Mouse (Mus musculus): ENCODE measurements around the gene Myof. TPM values are rescaled to one million over a fixed set of nuclear protein-coding genes. Genes with fewer than 3 reads are reported as not detected.

The Myof gene
- total RNA-seq, 1 experiment, result 44.3 TPM

- no peak for TF ChIP-seq CHD2 (IDR thresholded peaks at IDR 0.05; ENCODE audit: low read depth, low read length)
- TF ChIP-seq MAFK (IDR thresholded peaks at IDR 0.05; ENCODE audit: insufficient read depth, low read depth, low read length), result no peak
- TF ChIP-seq ZNF384 (IDR thresholded peaks at IDR 0.05; ENCODE audit: low read depth, low read length), result no peak
- TF ChIP-seq ZC3H11A (IDR thresholded peaks at IDR 0.05; ENCODE audit: borderline replicate concordance, low read depth, low read length), result no peak
- TF ChIP-seq HCFC1 (IDR thresholded peaks at IDR 0.05; ENCODE audit: borderline replicate concordance, insufficient read depth, low read length), result no peak
- no peak for DNase-seq (ENCODE audit: low read depth, low spot score)
- Histone ChIP-seq H3K9ac (ENCODE audit: insufficient read depth, low read depth, low read length, poor library complexity, severe bottlenecking) (no peak overlapping the region), H3K9me3 (ENCODE audit: control insufficient read depth, insufficient read depth, low read depth, low read length) (no peaks in the 10 kb centered on the region), H3K36me3 (ENCODE audit: control insufficient read depth, insufficient read depth, low read length, poor library complexity, severe bottlenecking) (no peaks in the 10 kb centered on the region; the same call in 1 of the 2 replicates), H3K4me3 (ENCODE audit: insufficient read depth in 1 of 2, low read depth in 1 of 2, low read length in 2 of 2, poor library complexity in 1 of 2, severe bottlenecking in 1 of 2) (no peak overlapping the region), H3K4me1 (ENCODE audit: control insufficient read depth in 2 of 2, insufficient read depth in 2 of 2, low read length in 2 of 2, poor library complexity in 1 of 2) (no peaks in the 10 kb centered on the region), H3K27ac (ENCODE audit: insufficient read depth, low read depth, low read length, poor library complexity, severe bottlenecking) (no peak overlapping the region)
- in situ Hi-C loops (cut with MboI; ENCODE audit: low sequenced_read_pairs in 2 of 2, unreplicated experiment in 2 of 2), result no loop called here
These were observed 135.7 kb downstream of the Myof start for GRCm38 (mm10) chr19:37907451-37908320.

GRCm38 (mm10) chr19:37906916-37907315 is 136.5 kb downstream of the Myof start:
- in situ Hi-C loops (cut with MboI; ENCODE audit: low sequenced_read_pairs in 2 of 2, unreplicated experiment in 2 of 2), result no loop called here
- H3K4me1 ChIP-seq (ENCODE audit: control insufficient read depth in 2 of 2, insufficient read depth in 2 of 2, low read length in 2 of 2, poor library complexity in 1 of 2), result no peaks in the 10 kb centered on the region
- TF ChIP-seq ZC3H11A (IDR thresholded peaks at IDR 0.05; ENCODE audit: borderline replicate concordance, low read depth, low read length) (no peak), MAFK (IDR thresholded peaks at IDR 0.05; ENCODE audit: insufficient read depth, low read depth, low read length) (no peak), CHD2 (IDR thresholded peaks at IDR 0.05; ENCODE audit: low read depth, low read length) (no peak), HCFC1 (IDR thresholded peaks at IDR 0.05; ENCODE audit: borderline replicate concordance, insufficient read depth, low read length) (no peak), ZNF384 (IDR thresholded peaks at IDR 0.05; ENCODE audit: low read depth, low read length) (no peak)
- no peak overlapping the region for H3K27ac ChIP-seq (ENCODE audit: insufficient read depth, low read depth, low read length, poor library complexity, severe bottlenecking)
- H3K36me3 ChIP-seq (ENCODE audit: control insufficient read depth, insufficient read depth, low read length, poor library complexity, severe bottlenecking), result no peaks in the 10 kb centered on the region; the same call in 1 of the 2 replicates
- no peak for DNase-seq (ENCODE audit: low read depth, low spot score)
- H3K4me3 ChIP-seq (ENCODE audit: insufficient read depth in 1 of 2, low read depth in 1 of 2, low read length in 2 of 2, poor library complexity in 1 of 2, severe bottlenecking in 1 of 2), result no peak overlapping the region
- no peaks in the 10 kb centered on the region for H3K9me3 ChIP-seq (ENCODE audit: control insufficient read depth, insufficient read depth, low read depth, low read length)
- no peak overlapping the region for H3K9ac ChIP-seq (ENCODE audit: insufficient read depth, low read depth, low read length, poor library complexity, severe bottlenecking)

- H3K9me3 ChIP-seq (ENCODE audit: control insufficient read depth, insufficient read depth, low read depth, low read length), result no peaks in the 10 kb centered on the region
- H3K36me3 ChIP-seq (ENCODE audit: control insufficient read depth, insufficient read depth, low read length, poor library complexity, severe bottlenecking), result peaks cover 1% of the 10 kb centered on the region; the same call in 1 of the 2 replicates
- TF ChIP-seq HCFC1 (IDR thresholded peaks at IDR 0.05; ENCODE audit: borderline replicate concordance, insufficient read depth, low read length), result no peak
- no peak overlapping the region for H3K27ac ChIP-seq (ENCODE audit: insufficient read depth, low read depth, low read length, poor library complexity, severe bottlenecking)
- DNase-seq (ENCODE audit: low read depth, low spot score), result no peak
- in situ Hi-C loops (cut with MboI; ENCODE audit: low sequenced_read_pairs in 2 of 2, unreplicated experiment in 2 of 2), result no loop called here
- H3K4me1 ChIP-seq (ENCODE audit: control insufficient read depth in 2 of 2, insufficient read depth in 2 of 2, low read length in 2 of 2, poor library complexity in 1 of 2), result no peaks in the 10 kb centered on the region
- H3K9ac ChIP-seq (ENCODE audit: insufficient read depth, low read depth, low read length, poor library complexity, severe bottlenecking), result no peak overlapping the region
- no peak overlapping the region for H3K4me3 ChIP-seq (ENCODE audit: insufficient read depth in 1 of 2, low read depth in 1 of 2, low read length in 2 of 2, poor library complexity in 1 of 2, severe bottlenecking in 1 of 2)
These were observed 147.3 kb downstream of the Myof start for GRCm38 (mm10) chr19:37896081-37896480.

- TF ChIP-seq MAFK (IDR thresholded peaks at IDR 0.05; ENCODE audit: insufficient read depth, low read depth, low read length) (no peak), HCFC1 (IDR thresholded peaks at IDR 0.05; ENCODE audit: borderline replicate concordance, insufficient read depth, low read length) (no peak), ZC3H11A (IDR thresholded peaks at IDR 0.05; ENCODE audit: borderline replicate concordance, low read depth, low read length) (no peak), CHD2 (IDR thresholded peaks at IDR 0.05; ENCODE audit: low read depth, low read length) (no peak), ZNF384 (IDR thresholded peaks at IDR 0.05; ENCODE audit: low read depth, low read length) (no peak)
- Histone ChIP-seq H3K27ac (ENCODE audit: insufficient read depth, low read depth, low read length, poor library complexity, severe bottlenecking) (no peak overlapping the region), H3K4me3 (ENCODE audit: insufficient read depth in 1 of 2, low read depth in 1 of 2, low read length in 2 of 2, poor library complexity in 1 of 2, severe bottlenecking in 1 of 2) (no peak overlapping the region), H3K4me1 (ENCODE audit: control insufficient read depth in 2 of 2, insufficient read depth in 2 of 2, low read length in 2 of 2, poor library complexity in 1 of 2) (peaks cover 0 to 2% of the 10 kb centered on the region in 2 experiments; a peak in 1 of 4 replicates), H3K9ac (ENCODE audit: insufficient read depth, low read depth, low read length, poor library complexity, severe bottlenecking) (no peak overlapping the region), H3K9me3 (ENCODE audit: control insufficient read depth, insufficient read depth, low read depth, low read length) (no peaks in the 10 kb centered on the region), H3K36me3 (ENCODE audit: control insufficient read depth, insufficient read depth, low read length, poor library complexity, severe bottlenecking) (no peaks in the 10 kb centered on the region)
- in situ Hi-C loops (cut with MboI; ENCODE audit: low sequenced_read_pairs in 2 of 2, unreplicated experiment in 2 of 2), result no loop called here
- DNase-seq (ENCODE audit: low read depth, low spot score), result no peak
These were observed 152.4 kb downstream of the Myof start for GRCm38 (mm10) chr19:37891006-37891405.
